Mouse (Mus musculus): ENCODE measurements around the gene Adipor1. TPM values are rescaled to one million over a fixed set of nuclear protein-coding genes. Genes with fewer than 3 reads are reported as not detected.

The Adipor1 gene
- total and polyA plus RNA-seq, 2 experiments from 2014 or later: 79.7 to 115 TPM

- H3K27me3 ChIP-seq (ENCODE audit: insufficient read depth, low read length): no peaks in the 10 kb centered on the region
- no peak overlapping the region for H3K9ac ChIP-seq (replicated peaks; ENCODE audit: low read length)
- ATAC-seq (no peak), DNase-seq (ENCODE audit: low spot score) (no peak)
- no peaks in the 10 kb centered on the region for H3K36me3 ChIP-seq (ENCODE audit: insufficient read depth, low read length)
- no peak overlapping the region for H3K27ac ChIP-seq
- H3K4me2 ChIP-seq (ENCODE audit: low read depth, low read length): no peak overlapping the region
- TF ChIP-seq CTCF (IDR thresholded peaks at IDR 0.05; ENCODE audit: low read depth): no peak
- H3K9me3 ChIP-seq (ENCODE audit: low read length): no peaks in the 10 kb centered on the region
- H3K4me1 ChIP-seq (ENCODE audit: insufficient read depth, low read length): no peaks in the 10 kb centered on the region
- 80% methylated on average over 4 of the region's 4 CpGs for WGBS
- H3K4me3 ChIP-seq (ENCODE audit: low read length): no peak overlapping the region
Measured at GRCm38 (mm10) chr1:134384581-134384980, 30.6 kb upstream of the Adipor1 start.

DNA sequence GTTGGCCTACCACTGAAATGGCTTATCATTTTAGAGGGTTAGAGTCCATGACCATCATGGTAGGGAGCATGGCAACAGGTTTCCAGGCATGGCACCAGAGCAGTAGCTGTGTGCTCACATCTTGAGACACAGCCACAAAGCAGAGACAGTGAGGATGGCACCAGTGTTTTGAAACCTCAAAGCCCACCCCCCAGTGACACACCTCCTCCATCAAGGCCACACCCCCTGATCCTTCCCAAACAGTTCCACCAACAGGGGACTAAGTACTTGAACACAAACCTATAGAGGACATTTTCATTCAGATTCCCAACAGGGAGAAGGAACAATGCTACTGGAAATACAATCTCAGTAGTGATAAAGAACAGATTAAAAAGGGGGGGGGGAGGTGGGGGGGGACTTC lies 30.0 kb upstream of the Adipor1 start:
- H3K27ac ChIP-seq: no peak overlapping the region
- H3K9ac ChIP-seq (replicated peaks; ENCODE audit: low read length): no peak overlapping the region
- H3K4me2 ChIP-seq (ENCODE audit: low read depth, low read length): no peak overlapping the region
- no peak for TF ChIP-seq CTCF (IDR thresholded peaks at IDR 0.05; ENCODE audit: low read depth)
- no peak overlapping the region for H3K4me3 ChIP-seq (ENCODE audit: low read length)
- no peaks in the 10 kb centered on the region for H3K27me3 ChIP-seq (ENCODE audit: insufficient read depth, low read length)
- ATAC-seq: no peak
- H3K9me3 ChIP-seq (ENCODE audit: low read length): no peaks in the 10 kb centered on the region
- DNase-seq (ENCODE audit: low spot score): no peak
- H3K4me1 ChIP-seq (ENCODE audit: insufficient read depth, low read length): no peaks in the 10 kb centered on the region
- H3K36me3 ChIP-seq (ENCODE audit: insufficient read depth, low read length): no peaks in the 10 kb centered on the region

DNA sequence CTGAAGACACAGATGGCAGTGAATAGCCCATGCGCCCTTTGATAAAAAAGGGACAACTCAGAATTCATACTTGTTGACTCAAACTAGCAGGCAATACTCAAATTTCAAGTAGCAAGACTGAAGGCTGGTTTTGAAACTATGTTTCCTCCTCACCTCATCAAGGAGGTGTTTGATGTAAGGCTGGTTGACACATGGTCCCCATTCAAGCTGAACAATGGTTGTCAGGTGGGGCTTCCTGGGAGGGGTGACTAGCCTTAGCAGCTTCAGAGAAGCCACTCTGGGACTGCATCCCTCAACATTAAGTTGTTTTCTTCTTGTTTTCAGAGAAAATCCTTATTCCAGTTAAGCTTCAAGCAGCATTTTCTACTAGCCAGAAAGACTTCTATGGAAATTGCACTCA lies 29.5 kb upstream of the Adipor1 start, which contains the start of gene 4933406M09Rik:
4933406M09Rik (plus strand) TSS at position 275 of the 400 bp plus-strand sequence.
- H3K9me3 ChIP-seq (ENCODE audit: low read length): no peaks in the 10 kb centered on the region
- no peak within 1 kb of the TSS for H3K27ac ChIP-seq
- no peak within 1 kb of the TSS for H3K9ac ChIP-seq (replicated peaks; ENCODE audit: low read length)
- H3K4me3 ChIP-seq (ENCODE audit: low read length): no peak within 1 kb of the TSS
- no peaks in the 10 kb centered on the region for H3K4me1 ChIP-seq (ENCODE audit: insufficient read depth, low read length)
- no peaks in the 10 kb centered on the region for H3K36me3 ChIP-seq (ENCODE audit: insufficient read depth, low read length)
- WGBS: 88% methylated on average over 1 of the region's 1 CpGs
- no peaks in the 10 kb centered on the region for H3K27me3 ChIP-seq (ENCODE audit: insufficient read depth, low read length)
- no peak for DNase-seq (ENCODE audit: low spot score)
- no peak for TF ChIP-seq CTCF (IDR thresholded peaks at IDR 0.05; ENCODE audit: low read depth)
- no peak for ATAC-seq
- no peak within 1 kb of the TSS for H3K4me2 ChIP-seq (ENCODE audit: low read depth, low read length)

DNA sequence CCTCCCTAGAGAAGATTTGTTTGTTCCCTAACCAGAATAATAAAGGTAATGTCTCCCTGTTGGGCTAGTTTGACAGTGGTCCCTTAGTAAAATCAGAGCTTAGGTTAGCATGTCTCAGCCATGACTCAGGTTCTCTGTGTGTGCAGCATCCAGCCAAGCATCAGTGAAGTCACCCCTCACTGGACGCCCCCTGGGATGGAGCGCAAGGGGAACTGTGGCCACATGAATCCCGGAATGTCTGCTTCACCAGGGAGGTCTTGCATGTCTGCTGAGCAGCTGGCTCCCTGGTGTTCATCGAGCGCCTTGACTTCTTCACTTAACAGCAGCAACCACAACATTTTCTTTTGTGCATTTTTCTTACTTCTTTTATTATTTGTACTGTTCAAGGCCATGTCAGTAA lies 21.4 kb upstream of the Adipor1 start:
- no peak for DNase-seq (ENCODE audit: low spot score)
- no peak for ATAC-seq
- Histone ChIP-seq H3K27ac (no peak overlapping the region), H3K27me3 (ENCODE audit: insufficient read depth, low read length) (no peaks in the 10 kb centered on the region), H3K36me3 (ENCODE audit: insufficient read depth, low read length) (no peaks in the 10 kb centered on the region), H3K4me3 (ENCODE audit: low read length) (no peak overlapping the region), H3K9me3 (ENCODE audit: low read length) (no peaks in the 10 kb centered on the region), H3K4me1 (ENCODE audit: insufficient read depth, low read length) (no peaks in the 10 kb centered on the region), H3K9ac (replicated peaks; ENCODE audit: low read length) (no peak overlapping the region), H3K4me2 (ENCODE audit: low read depth, low read length) (no peak overlapping the region)
- 55% methylated on average over 5 of the region's 5 CpGs for WGBS
- no peak for TF ChIP-seq CTCF (IDR thresholded peaks at IDR 0.05; ENCODE audit: low read depth)

- Histone ChIP-seq H3K4me3 (ENCODE audit: low read length) (no peak overlapping the region), H3K9ac (replicated peaks; ENCODE audit: low read length) (no peak overlapping the region), H3K9me3 (ENCODE audit: low read length) (no peaks in the 10 kb centered on the region), H3K36me3 (ENCODE audit: insufficient read depth, low read length) (no peaks in the 10 kb centered on the region), H3K4me1 (ENCODE audit: insufficient read depth, low read length) (no peaks in the 10 kb centered on the region), H3K27me3 (ENCODE audit: insufficient read depth, low read length) (no peaks in the 10 kb centered on the region), H3K27ac (no peak overlapping the region), H3K4me2 (ENCODE audit: low read depth, low read length) (no peak overlapping the region)
- WGBS: 92% methylated on average over 12 of the region's 12 CpGs
- TF ChIP-seq CTCF (IDR thresholded peaks at IDR 0.05; ENCODE audit: low read depth): no peak
- DNase-seq (ENCODE audit: low spot score) (no peak), ATAC-seq (no peak)
Measured at GRCm38 (mm10) chr1:134398210-134398609, 17.0 kb upstream of the Adipor1 start.

DNA sequence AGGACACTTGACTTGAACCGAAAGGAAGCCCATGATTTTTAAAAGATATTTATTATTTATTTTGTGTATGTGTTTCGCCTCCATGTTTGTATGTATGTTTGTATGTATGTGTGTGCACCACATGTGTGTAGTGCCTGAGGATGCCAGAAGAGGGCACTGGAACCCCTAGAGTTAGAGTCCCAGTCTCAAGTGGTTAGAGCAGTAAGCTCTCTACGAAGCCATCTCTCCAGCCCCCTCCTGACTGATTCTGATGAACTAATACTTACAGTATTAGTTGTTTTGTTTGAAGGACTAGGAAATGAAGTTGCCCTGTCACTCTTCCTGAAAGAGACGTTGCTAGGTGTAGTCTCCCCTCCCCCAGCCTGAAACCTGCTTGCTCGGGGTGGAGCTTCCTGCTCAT lies 15.4 kb upstream of the Adipor1 start:
- no peak for TF ChIP-seq CTCF (IDR thresholded peaks at IDR 0.05; ENCODE audit: low read depth)
- Histone ChIP-seq H3K4me3 (ENCODE audit: low read length) (no peak overlapping the region), H3K9me3 (ENCODE audit: low read length) (no peaks in the 10 kb centered on the region), H3K4me1 (ENCODE audit: insufficient read depth, low read length) (no peaks in the 10 kb centered on the region), H3K9ac (replicated peaks; ENCODE audit: low read length) (no peak overlapping the region), H3K36me3 (ENCODE audit: insufficient read depth, low read length) (no peaks in the 10 kb centered on the region), H3K27ac (no peak overlapping the region), H3K27me3 (ENCODE audit: insufficient read depth, low read length) (no peaks in the 10 kb centered on the region), H3K4me2 (ENCODE audit: low read depth, low read length) (no peak overlapping the region)
- no peak for DNase-seq (ENCODE audit: low spot score)
- no peak for ATAC-seq
- 53% methylated on average over 5 of the region's 5 CpGs for whole genome bisulfite sequencing

GRCm38 (mm10) chr1:134405509-134406413 lies 9.4 kb upstream of the Adipor1 start, which contains the start of gene Cyb5r1:
TSS of gene Cyb5r1 (plus strand) at chr1:134405559.
- Histone ChIP-seq H3K4me1 (ENCODE audit: insufficient read depth, low read length) (no peaks in the 10 kb centered on the region), H3K9me3 (ENCODE audit: low read length) (no peaks in the 10 kb centered on the region), H3K27me3 (ENCODE audit: insufficient read depth, low read length) (no peaks in the 10 kb centered on the region), H3K9ac (replicated peaks; ENCODE audit: low read length) (peak within 1 kb of the TSS; percentile 64), H3K4me2 (ENCODE audit: low read depth, low read length) (peak within 1 kb of the TSS; percentile 99), H3K4me3 (ENCODE audit: low read length) (peak within 1 kb of the TSS; percentile 73), H3K36me3 (ENCODE audit: insufficient read depth, low read length) (no peaks in the 10 kb centered on the region), H3K27ac (no peak within 1 kb of the TSS)
- TF ChIP-seq CTCF (IDR thresholded peaks at IDR 0.05; ENCODE audit: low read depth): no peak
- peak; percentile 92 for ATAC-seq
- 1% methylated on average over 43 of the region's 43 CpGs for WGBS
- DNase-seq (ENCODE audit: low spot score): peak; percentile 67

Data from hindbrain, postnatal 0 days (tissue).